Mouse (Mus musculus): ENCODE measurements around the gene Acap1.
A peak's percentile ranks its signal among the peaks of the same experiment; 100 is the strongest.

Gene Acap1

DNA sequence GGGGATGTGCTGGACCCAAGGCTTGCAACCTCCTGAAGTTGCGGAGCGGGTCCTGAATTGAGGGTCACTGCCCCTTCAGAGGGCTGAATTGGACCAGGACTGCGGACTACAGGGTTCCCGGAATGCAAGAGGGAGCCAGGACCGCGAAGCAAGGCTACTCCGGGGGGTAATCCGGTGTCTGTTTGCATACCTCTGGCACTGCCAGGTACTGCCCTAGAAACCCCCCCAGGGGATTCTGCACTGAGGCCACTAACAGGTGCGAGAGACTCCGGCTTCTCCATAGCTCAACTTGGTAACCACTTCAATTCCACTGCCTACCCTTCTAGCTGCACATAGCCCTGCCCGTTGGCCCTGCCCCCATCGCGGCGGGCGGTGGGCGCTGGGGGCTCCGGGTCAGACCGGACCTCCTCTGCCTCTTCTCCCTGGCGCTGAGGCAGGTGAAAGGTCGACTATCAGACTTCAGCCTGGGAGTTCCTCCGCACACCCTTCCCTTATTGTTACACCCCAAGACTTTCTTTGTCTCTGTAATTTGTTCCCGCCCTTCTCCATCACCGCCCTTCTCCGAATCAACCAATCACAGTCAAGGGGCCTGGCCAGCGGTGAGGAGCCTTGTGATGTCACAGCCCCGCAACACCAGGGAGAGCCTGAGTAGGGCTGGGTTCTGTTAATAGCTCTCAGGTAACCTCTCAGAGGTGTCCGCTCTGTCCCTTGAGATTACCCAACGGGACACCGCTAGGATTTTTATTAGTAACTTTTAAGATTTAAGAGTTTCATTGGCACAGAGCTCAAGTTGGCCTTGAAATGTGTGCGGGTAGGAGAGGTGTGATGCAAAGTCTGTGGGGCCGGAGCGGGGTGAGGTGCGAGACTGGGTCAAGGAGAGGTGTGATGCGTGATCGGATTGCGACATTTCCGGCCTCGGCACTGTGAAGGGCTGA, 5.4 kb upstream of the Acap1 start, which contains the start of the genes 2810408A11Rik and Neurl4:
Gene 2810408A11Rik (minus strand): TSS at position 517 of the 935 bp plus-strand sequence.
Gene Neurl4 (plus strand): TSS at position 602 of the 935 bp plus-strand sequence.
- peak; percentile 93 for DNase-seq

DNA sequence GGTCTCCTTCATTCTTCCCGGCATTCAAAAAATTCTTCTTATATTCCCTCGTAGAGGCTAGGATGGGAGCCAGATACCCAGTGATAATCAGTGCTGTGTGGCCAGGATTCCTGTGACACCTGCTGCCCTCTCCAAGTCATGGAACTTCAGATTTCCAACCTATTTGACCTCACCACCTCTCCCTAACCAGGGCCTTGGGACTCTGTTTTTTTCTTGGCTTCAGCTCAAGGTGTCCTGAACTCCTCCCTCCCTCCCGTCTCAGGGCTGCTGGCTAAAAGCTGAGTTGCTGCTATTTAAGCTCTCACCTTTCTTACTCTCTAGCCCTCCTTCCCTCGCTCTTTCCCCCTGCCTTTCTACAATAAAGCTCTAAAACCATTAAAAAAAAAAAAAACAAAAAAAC, 4.5 kb upstream of the Acap1 start:
- peak; percentile 50 for DNase-seq

DNA sequence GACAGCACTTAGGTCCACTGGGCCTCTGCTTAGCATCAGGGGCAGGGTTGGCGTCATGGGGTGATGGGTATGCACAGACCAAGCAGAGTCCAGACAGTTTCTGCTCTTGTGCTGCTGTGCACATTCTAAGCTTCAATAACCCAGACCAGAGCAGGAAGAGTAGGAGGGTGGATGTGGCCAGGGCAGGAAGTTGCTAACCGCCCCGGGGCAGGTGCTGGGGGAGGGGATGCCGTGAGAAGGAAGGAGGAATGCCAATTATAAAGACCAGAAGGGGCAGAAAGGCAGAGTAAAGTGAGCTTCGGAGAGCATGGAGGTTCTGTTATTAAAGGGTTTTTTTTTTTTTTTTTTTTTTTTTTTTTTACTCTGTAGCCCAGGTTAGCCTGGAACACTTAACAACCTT, 668 bp downstream of the Acap1 start:
- no peak for DNase-seq

DNA sequence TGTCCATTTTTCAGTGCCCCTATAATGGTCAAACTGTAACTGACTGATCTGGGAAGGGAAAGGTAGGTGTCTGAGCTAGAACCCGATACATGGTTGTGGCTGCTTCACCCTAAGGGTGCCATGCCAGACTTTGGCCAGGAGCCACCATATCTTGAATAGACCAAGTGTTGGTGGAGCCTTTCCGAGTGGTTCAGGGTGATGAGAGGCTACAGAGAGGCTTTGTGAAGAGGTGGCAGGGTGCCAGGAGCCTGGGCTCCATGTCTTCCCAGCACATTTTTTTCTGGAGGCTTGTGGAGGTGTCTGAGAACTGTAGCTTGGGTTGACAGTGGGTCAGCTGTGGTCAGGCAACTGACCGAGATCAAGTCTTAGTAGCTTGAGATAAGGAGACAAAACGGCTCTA, 3.9 kb downstream of the Acap1 start:
- no peak for DNase-seq

GRCm38 (mm10) chr11:69886907-69887635, 8.3 kb downstream of the Acap1 start:
- DNase-seq = no peak

DNA sequence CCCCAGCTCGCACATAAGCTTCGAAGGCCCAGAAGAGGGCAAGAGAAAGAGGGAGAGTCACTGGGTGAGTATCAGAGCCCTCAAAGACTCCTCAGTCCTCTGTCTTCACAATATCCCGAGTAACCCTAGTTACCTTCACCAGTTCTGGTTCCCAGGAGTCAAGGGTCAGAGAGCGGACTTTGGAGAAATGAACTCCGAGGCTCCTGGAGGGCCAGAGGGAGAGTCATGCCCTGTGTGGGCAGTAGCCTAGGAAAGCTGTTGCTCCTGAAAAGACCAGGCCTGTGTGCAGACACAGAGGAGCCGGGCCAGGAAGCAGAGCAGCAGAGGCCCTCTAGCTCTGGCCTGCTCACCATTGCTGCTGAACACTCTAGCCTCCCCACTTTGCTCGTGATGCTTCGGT, 10.7 kb downstream of the Acap1 start:
- no peak for DNase-seq

- DNase-seq = no peak
Observed at GRCm38 (mm10) chr11:69884240-69884639, 11.1 kb downstream of the Acap1 start.

DNA sequence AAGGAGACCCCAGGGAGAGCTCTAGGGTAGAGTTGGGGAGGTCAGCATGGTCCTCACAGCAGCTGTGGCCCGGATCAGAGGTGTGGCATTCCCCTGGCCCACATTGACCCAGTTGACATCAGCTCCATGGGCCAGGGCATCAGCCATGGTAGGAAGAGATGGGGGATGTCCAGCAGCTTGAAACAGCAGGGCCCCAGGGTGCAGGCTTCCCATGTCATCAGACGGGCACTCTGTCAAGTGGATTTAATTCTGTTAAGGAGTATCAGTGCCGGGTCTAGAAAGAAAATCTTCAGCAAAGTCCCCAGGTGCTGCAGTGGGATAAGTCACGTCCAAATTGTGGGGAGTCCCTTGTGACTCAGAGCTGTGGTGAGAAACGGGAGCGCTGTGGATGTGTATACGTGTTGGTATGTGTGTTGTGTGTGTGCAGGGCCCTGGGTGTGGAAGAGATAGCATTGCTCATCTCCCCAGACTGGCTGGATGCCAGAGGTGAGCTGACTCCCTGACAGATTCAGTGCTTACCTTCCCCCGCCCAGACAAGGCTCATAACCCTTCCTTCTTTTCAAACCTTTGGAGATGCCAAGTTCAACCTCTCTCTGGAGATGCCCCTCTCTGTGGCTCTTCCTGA, 11.7 kb downstream of the Acap1 start:
- no peak for DNase-seq

DNA sequence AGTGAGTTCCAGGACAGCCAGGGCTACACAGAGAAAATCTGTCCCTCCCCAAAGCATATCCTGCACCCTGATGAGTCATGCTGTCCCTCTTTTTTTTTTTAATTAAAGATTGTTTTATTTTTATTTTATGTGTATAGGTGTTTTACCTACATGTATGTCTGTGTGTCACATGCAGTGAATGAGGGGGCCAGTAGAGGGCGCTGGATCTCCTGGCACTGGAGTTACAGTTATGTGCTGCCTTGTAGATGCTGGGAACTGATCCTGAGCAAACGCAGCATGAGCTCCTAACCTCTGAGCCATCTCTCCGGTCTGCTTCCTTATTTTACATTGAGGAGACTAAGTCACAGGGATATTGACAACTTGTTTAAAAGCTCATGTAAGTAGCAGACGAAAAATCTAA, 12.3 kb downstream of the Acap1 start:
- no peak for DNase-seq

- no peak for DNase-seq
Observed at GRCm38 (mm10) chr11:69881787-69882670, 13.3 kb downstream of the Acap1 start.

DNA sequence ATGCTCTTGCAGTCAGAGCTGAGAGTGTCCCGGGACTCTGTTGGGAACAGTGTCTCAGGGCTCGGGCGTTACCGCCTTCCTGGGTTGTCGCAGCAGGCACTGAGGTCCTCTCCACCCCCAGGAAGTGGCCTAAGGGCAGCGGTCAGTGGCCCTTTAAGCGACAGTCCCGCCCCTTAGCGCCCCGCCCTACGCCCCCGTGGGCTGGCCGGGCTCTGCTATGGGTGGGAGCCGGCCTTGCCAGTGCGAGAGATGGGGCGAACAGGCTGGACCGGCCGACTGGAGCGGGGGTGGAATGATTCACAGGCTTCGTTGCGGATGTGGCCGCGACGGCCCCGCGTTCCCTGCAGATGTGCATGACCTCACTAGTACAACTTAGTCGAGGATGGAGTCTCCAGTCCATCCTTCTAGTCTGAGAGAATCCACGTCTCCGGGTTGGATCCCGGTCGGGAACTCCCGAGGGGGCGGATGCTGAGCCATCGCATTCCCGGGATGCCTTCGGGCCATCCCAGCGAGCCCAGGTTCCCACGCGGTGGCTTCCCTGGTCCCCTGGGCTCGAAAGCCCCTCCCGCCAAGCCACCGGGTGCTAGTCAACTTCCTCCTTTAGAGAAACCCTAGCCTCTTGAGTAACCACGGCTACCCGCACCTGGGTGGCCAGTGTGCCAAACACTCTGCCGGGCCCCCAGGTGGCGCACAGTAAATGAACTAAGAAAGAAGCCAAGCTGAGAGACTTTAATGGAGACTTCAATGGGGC, 14.3 kb downstream of the Acap1 start, which contains the start of gene Kctd11:
Gene Kctd11 (minus strand): TSS at position 554 of the 751 bp plus-strand sequence.
- peak; percentile 69 for DNase-seq

DNA sequence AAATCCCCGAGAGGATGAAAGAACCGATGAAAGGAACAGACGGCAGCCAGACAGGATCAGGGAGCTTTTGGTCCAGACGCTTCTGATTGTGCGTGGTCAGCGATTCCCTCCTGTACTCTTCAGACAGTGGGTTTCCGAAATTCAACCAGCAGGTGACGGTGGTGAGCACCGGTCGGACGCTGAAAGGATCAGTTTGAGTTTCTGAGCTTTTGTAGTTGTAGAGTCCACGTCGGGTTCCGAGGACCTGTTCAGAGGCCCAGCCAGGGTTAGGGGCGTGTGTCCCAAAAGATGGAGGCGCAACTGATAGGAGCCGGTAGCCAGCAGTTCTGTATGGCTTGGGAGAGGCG, 14.9 kb downstream of the Acap1 start:
- peak; percentile 62 for DNase-seq

DNA sequence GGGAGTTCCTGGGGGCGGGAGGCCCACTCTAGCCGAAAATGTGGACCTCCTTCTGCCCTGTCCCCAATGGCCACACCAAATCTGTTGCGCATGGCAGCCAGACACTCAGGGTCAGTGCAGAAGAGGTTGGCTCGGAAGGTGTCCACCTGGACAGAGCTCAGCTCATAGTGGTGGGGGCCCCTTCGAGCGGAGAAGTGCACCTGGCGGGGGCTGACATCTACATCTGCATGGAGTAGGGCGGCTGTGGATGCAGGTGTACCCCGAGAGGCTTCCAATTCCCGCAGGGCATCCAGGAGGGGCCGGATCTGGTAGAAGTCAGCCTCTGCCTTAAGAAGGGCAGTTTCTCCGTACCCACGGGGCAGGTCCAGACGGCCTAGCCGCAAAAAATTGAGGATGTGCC, 15.6 kb downstream of the Acap1 start:
- DNase-seq = no peak

- DNase-seq = no peak
Observed at GRCm38 (mm10) chr11:69878952-69879351, 16.4 kb downstream of the Acap1 start.

DNA sequence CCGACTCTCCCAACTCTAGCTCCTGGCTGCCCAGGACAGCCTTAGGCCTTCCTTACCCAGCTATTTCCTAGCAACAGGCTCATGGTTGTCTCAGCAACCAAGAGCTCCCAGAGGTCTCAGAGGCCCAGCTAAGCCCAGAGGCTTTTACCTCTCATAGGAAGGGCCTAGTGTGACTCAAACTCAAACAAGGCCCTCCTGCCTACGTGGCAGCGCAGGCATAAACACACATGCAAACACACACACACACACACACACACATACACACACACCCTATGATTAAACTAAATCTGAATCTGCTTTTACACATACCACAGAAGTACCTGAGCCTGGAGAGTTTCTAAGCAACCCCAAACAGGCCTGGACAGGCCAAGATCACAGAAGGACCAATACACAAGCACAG, 16.9 kb downstream of the Acap1 start:
- no peak for DNase-seq

GRCm38 (mm10) chr11:69877878-69878277, 17.5 kb downstream of the Acap1 start, which contains the start of gene Tmem95:
Gene Tmem95, minus strand, starts transcription at chr11:69878018.
- DNase-seq = no peak

GRCm38 (mm10) chr11:69876867-69877266, 18.5 kb downstream of the Acap1 start:
- peak; percentile 78 for DNase-seq

DNA sequence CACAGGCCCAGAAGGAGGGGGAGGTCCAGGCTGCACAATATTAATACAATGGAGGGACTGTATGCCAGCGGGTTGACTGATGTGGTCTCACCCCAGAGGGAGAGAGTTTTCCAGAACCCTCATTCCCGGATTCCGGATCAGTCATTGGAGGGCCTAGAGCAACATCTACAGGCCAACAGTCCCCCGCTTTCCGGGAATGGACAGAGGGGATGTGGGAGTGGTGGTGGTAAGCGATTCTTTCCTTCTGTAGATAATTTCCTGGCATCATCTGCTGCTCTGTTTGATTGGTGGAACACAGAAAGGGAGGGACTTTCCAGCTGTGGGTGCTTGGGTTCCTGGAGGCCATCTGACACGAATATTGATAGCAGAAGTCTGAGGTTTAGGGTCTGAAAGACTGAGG, 19.2 kb downstream of the Acap1 start:
- no peak for DNase-seq

GRCm38 (mm10) chr11:69872451-69872850, 22.9 kb downstream of the Acap1 start:
- no peak for DNase-seq

GRCm38 (mm10) chr11:69871822-69872221, 23.5 kb downstream of the Acap1 start:
- DNase-seq = no peak

DNA sequence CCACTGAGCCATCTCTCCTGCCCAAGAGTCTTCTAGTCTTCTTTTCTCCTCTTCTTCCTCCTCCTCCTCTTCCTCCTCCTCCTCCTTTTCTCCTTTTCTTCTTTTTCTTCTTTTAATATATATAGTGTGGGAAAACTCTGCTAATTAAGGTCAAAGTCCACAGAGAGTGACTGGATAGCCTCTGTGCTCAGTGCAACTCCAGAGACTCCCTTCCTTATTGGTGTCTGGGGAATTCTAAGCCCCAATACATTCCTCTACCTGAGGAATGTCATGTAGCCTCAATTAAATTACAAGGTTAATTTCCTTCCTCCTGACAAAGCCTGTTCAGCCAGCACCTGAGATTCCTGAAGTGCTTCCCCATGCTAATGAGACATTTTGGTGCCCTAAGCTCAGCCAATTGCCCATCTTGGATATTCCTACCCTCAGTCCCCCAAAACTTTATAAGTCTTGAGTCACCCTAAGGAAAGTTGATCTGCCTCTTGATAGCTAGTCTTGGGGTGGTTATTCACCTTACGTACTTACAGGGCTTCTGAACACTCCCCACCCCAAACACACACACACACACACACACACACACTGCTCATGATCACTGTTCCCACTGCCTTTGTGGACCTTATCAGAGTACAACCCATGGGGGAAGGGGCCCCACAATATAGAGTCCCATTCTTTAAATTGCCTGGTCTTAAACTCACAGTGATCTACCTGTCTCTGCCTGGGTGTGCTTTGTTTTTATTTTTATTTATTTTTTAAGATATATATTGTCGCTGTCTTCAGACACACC, 24.9 kb downstream of the Acap1 start:
- DNase-seq = no peak
